Mouse (Mus musculus) embryonic fibroblast, embryonic 13.5 days (primary cell): ENCODE results near the gene Bpnt1. TPM values are rescaled to one million over a fixed set of nuclear protein-coding genes. Genes with fewer than 3 reads are reported as not detected.
"Not testable (repeated sequence)": the region's sequence is repeated elsewhere in the genome, so short reads cannot be mapped to it uniquely, and the experiment has no call there.

Experiments
- H3K27ac ChIP-seq: 2 replicates; pipeline ENCODE4 v1.5.1; 2012; ENCODE audit warnings: low read length, control low read depth, inconsistent platforms; ENCODE audit not compliant: insufficient read depth
- H3K4me1 ChIP-seq: 2 replicates; pipeline ENCODE4 v1.6.1; 2011; ENCODE audit warnings: low read length; ENCODE audit not compliant: control insufficient read depth, insufficient read depth
- H3K4me3 ChIP-seq: 2 replicates; pipeline ENCODE4 v1.5.1; 2011; ENCODE audit warnings: mild to moderate bottlenecking, control low read depth, low read length; ENCODE audit not compliant: insufficient read depth
- CTCF ChIP-seq: IDR thresholded peaks from 2 replicates; pipeline ENCODE4 v1.5.1; 2011; ENCODE audit warnings: mild to moderate bottlenecking, control low read depth, low read length, moderate library complexity, borderline replicate concordance; ENCODE audit not compliant: insufficient read depth
- POLR2A ChIP-seq: IDR thresholded peaks from 2 replicates; pipeline ENCODE4 v1.6.1; 2011; ENCODE audit warnings: low read depth, mild to moderate bottlenecking, control low read depth, low read length, moderate library complexity
- polyA plus RNA-seq: library from polyadenylated mRNA; stranded (reverse); fragments of >200 nt; gene quantifications from 2 replicates; pipeline ENCODE4 v1.2.4, GENCODE M21; 2011; ENCODE audit warnings: low read depth; ENCODE audit not compliant: missing spikeins, insufficient read length

Gene Bpnt1
- polyA plus RNA-seq, 1 experiment: 23.2 TPM

DNA sequence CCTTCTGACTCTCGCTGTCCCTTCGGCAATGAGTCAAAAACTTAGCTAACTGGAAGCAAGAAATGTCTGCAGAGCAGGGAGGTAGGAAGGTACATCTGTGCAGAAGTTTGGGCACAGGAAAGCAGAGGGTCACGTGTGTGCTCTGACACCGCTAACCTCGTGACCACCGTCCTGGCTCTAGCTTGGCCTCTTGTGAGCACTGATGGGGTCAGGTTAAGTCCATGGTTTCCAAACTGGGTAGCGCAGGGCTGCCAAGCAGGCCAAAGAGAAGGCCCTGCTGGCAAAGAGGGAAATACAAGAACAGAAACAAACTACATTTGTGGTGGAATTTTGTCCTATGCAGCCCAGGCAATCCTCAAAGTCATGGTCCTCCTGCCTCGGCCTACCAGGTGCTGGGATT lies 33.5 kb upstream of the Bpnt1 start:
- TF ChIP-seq CTCF: no peak
- no peak for TF ChIP-seq POLR2A
- H3K4me3 ChIP-seq: no peak overlapping the region
- H3K4me1 ChIP-seq: no peaks in the 10 kb centered on the region; the same call in 1 of the 2 replicates
- H3K27ac ChIP-seq: no peak overlapping the region

DNA sequence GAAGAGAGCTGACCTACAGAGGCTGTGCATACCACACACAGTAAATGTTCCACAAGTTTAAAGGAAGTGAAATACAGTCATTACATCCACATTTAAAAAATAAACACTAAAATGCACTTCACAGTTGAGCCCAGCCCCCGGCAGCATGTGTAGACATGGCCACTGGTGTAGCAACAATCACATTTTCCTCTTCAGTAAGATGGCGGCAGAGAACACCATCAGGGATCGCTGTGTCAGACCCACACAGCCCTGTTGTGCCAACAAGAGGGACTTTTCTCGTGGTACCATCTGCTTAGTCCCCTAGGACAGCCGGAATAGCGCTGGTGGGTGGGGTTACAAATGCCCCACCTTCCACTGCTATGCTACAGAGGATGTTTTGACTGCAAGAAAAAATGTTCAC lies 29.1 kb upstream of the Bpnt1 start:
- Histone ChIP-seq H3K27ac (no peak overlapping the region), H3K4me3 (no peak overlapping the region), H3K4me1 (no peaks in the 10 kb centered on the region; the same call in 1 of the 2 replicates)
- TF ChIP-seq CTCF (no peak), POLR2A (no peak)

DNA sequence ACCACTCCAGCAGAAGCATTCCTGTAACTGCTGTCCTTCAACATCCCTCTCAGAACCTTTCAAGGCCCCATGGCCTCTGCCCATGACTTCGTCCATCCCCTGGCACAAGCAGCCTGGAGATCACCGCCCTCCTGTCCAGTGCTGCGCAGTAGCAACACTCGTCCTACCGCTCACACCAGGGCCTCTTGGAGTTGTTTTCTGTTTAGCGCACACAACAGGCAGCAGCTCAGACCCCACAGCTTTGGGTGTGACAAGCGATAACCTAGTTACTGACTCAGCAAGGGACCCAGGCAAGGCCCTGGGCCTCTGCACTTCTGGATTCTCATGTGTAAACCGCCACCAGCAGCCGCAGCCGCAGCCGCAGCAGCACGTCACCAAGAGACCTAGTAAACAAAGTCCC lies 25.1 kb upstream of the Bpnt1 start:
- no peaks in the 10 kb centered on the region; the same call in 1 of the 2 replicates for H3K4me1 ChIP-seq
- H3K4me3 ChIP-seq: no peak overlapping the region
- TF ChIP-seq CTCF (no peak), POLR2A (no peak)
- H3K27ac ChIP-seq: no peak overlapping the region

DNA sequence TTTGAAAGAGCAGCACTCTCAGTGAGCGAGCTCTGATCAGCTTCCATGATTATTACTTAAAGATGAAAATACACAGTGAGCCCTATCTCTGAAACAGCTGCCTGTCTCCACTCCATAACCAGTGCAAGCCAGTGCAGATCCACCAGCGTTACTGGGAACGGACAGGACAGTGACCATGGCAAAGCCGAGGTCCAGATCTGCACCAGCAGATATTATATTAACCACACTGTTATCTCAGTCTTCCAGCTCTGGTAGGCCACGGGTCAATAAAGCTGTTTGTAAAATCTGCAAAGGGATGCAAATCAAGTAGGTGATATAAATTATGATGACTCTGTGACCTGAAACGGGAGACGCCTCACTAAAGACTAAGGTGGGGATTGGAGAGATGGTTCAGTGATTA lies 24.3 kb upstream of the Bpnt1 start:
- Histone ChIP-seq H3K27ac (no peak overlapping the region), H3K4me3 (no peak overlapping the region), H3K4me1 (no peaks in the 10 kb centered on the region)
- TF ChIP-seq POLR2A (no peak), CTCF (no peak)

DNA sequence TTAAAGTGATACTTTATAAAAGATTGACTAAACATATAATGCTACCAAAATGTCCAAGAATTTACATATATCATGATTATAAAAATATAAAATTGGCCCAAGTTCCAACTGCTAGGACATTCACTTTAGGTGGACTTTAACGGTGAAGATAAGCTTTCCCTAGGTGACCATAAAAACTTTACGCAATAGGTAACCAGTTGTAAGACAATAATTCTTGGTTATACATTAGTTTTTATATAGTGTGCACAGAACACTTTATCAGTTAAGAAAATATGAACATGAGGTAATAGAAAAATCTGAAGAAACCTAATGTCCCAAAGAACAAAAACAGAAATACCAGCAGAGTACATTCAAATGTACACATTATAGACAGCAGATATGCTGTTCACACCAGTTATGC lies 23.6 kb upstream of the Bpnt1 start:
- no peak for TF ChIP-seq POLR2A
- TF ChIP-seq CTCF: no peak
- Histone ChIP-seq H3K4me3 (no peak overlapping the region), H3K27ac (no peak overlapping the region), H3K4me1 (no peaks in the 10 kb centered on the region)

DNA sequence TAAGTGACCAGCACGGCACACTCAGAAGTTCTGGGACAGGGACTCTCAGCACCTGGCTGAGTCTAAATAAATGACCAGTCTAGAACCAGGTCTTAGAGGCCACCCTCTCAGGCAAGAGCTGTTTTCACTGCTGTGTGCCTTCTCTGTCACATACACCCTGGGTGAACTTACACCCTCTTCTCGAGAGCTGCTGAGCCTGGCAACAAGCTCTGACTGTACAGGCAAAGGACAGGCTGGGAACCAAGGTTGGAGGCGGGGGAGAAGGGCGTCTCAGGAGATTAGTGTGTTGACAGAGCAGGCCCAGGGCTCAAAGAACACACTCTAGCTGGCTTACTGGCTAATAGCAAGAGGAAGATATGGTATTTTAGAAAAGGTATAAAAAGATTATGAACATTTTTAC lies 23.0 kb upstream of the Bpnt1 start:
- Histone ChIP-seq H3K4me1 (no peaks in the 10 kb centered on the region), H3K27ac (no peak overlapping the region), H3K4me3 (no peak overlapping the region)
- TF ChIP-seq CTCF (no peak), POLR2A (no peak)

DNA sequence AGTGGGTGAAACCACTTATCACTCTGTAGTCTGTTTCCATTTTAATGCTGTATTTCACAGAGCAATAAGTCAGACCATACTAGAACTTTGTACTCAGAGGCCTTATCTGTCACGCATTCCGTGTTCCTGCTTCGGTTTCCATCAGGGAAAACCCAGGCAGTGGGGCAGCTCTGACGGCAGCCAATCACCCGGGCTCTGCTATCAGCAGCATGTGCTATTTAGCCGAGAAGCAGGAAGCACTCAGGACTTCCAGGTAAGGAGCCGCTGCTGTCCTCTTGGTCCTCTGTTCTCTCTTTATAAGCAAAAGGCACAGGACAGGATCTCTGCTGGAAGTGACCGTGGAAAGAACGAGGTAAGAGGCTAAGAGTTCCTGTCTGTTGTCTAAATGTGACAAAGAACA lies 20.0 kb upstream of the Bpnt1 start:
- Histone ChIP-seq H3K4me1 (no peaks in the 10 kb centered on the region), H3K27ac (no peak overlapping the region), H3K4me3 (no peak overlapping the region)
- TF ChIP-seq POLR2A (no peak), CTCF (no peak)

DNA sequence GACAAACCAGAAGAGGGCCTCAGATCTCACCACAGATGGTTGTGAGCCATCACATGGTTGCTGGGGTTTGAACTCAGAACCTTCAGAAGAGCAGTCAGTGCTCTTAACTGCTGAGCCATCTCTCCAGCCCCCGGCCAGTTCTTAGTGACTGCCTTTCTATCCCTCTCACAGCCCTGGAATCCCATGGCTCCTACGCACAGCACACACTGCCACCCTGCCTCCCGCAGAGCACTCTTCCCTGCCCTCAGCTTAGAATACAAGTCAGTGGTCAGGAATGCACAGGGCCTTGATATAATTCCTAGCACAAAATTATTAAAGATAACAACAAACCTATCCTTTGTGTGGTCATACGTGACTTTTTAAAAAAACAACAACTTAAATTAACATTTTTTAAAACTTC lies 17.4 kb upstream of the Bpnt1 start:
- no peak overlapping the region for H3K4me3 ChIP-seq
- no peaks in the 10 kb centered on the region for H3K4me1 ChIP-seq
- no peak overlapping the region for H3K27ac ChIP-seq
- TF ChIP-seq CTCF: no peak
- TF ChIP-seq POLR2A: no peak

DNA sequence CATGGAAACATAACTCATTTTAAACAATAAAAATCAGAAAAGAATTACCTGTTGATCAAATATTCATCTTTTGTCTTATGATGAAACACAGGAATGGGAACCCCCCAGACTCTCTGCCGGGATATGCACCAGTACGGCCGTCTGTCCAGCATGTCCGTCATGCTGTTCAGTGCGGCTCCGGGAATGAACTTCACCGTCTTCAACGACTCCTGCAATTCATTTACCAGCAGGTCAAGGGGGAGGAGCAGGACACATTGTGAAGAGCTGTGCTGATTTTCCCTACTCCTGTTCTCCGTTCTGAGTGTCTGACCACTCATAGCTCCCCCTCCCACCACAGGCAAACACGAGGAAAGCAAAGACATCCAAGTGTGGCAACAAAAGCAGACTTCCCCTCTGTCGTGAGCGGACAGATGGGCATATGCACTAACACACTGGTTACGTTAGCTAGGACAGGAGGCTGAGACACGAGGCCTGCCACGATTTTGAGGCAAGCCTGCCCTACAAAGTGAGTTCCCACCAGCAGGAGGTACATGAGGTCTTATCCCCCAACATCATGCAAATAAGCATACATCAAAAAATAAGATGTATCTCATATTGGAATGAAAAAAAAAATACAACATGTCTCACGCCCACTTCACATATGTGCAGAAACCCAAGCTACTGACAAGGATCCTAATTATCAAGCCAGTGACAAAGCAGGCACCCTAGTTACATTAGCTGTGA lies 15.9 kb upstream of the Bpnt1 start:
- Histone ChIP-seq H3K4me3 (no peak overlapping the region), H3K27ac (no peak overlapping the region), H3K4me1 (no peaks in the 10 kb centered on the region)
- TF ChIP-seq CTCF: no peak
- TF ChIP-seq POLR2A: no peak

DNA sequence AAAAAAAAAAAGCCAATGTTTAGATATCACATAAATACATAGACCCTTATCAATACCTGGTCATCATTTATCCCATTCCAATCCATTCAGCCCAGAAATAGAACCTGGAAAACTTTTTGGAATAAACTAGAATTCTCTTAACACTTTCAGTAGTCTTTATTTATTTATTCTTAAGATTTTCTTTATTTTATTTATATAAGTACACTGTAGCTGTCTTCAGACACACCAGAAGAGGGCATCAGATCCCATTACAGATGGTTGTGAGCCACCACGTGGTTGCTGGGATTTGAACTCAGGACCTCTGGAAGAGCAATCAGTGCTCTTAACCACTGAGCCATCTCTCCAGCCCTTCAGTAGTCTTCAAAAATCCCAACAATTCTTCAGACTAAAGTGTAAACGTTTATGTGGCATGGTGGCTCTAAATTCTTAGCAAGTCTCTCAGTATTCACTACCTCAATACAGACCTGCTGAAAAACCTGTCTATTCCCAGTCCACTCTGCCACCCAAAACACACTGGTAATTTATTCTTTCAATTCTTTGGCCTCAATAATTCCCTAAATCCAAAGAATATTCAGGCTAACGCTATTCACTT lies 4.1 kb upstream of the Bpnt1 start:
- not testable (repeated sequence) for H3K27ac ChIP-seq, H3K4me1 ChIP-seq
- H3K4me3 ChIP-seq: peak overlapping the region; percentile 66
